Mouse (Mus musculus) retina, postnatal 1 day (tissue): ENCODE results near the gene Mif4gd.
A peak's percentile ranks its signal among the peaks of the same experiment; 100 is the strongest.

Experiments
- DNase-seq: peaks from one replicate; pipeline ENCODE4 v3.0.0-alpha.2; 2012

Mif4gd gene

DNA sequence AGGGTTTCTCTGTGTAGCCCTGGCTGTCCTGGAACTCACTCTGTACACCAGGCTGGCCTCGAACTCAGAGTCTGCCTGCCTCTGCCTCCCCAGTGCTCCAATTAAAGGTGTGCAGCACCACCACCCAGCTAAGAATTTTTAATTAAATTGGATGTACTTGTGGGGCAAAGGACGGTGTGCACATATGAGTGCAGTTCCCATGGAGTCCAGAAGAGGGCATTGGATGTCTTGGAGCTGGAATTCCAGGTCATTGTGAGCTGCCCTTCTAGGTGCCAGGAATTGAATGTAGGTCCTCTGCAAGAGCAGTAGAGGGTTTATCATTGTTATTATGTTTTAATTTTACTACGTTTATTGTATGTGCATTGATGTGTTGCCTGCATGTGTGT is 18.7 kb upstream of the Mif4gd start:
- peak; percentile 67 for DNase-seq

DNA sequence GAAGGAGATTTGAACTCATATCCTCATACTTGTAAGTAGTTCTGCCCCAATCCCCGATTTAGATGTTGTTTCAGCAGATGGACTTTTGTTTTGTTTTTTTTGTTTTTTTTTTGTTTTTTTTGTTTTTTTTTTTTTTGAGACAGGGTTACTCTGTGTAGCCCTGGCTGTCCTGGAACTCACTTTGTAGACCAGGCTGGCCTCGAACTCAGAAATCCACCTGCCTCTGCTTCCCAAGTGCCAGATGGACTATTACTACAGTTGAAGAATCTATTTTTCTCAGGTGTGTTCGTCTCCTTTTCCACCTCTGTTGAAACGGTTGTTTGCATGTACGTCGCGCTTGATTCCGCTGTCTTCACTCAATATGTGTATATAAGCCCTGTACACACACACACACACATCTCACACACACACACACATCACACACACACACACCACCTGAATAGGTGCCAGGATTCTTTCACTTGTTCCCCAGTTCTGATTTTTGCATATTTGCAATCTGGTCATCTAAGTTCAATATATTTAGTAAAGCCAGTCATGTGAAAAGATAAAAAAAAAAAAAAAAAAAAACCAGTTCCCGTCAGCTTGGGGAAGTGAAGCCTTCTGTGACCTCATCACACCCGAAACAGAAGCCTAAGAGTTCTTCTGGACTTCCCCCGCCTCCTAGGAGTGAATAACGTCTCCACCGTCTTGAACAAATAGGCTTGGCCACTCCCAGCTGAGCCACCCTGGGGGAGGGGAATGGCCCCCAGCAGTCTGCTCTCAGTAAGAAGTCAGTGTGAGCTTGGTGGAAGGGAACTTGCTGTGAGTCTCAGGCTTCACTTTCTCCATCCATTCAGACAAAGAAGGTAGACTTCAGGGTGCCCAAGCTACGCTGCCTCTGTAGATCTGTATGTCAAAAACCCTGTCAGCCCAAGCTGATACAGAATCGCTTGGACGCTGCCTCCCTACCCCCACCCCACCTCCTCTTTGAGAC is 18.0 kb upstream of the Mif4gd start:
- no peak for DNase-seq

DNA sequence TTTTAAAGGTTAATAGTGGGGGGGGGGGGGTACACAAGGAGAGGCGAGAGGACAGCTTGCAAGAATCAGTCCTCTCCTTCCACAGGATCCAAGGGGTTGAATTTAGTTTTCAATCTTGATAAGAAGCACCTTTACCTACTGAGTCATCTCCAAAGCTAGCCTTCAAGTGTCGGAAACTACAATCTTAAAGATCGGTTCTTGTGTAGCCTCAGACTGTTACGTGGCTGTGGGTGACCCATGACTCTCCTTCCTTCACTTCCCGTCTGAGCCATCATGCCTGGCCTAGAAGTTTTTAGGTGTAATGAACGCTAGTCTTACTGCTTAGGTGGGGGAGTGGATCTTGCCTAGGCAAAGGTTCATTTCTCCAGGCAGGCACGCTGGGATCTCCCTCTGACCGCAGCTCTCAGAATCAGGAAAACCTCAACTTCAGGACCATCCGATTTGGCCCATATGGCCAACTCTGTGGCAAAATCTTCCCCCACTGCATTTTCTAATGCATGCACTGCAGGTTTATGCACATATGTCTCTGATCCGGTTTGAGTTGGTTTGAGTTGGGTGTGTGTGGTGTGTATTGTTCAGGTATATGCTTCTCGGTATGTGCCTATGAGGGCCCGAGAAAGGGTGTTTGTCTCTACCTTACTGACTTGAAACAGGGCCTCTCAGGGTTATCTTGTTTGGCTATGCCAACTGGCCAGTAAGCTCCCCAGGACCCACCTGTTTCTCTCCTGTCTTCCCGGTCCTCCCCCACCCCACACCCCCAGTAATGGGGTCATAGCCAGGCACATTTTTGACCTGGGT is 17.2 kb upstream of the Mif4gd start:
- DNase-seq, result no peak

DNA sequence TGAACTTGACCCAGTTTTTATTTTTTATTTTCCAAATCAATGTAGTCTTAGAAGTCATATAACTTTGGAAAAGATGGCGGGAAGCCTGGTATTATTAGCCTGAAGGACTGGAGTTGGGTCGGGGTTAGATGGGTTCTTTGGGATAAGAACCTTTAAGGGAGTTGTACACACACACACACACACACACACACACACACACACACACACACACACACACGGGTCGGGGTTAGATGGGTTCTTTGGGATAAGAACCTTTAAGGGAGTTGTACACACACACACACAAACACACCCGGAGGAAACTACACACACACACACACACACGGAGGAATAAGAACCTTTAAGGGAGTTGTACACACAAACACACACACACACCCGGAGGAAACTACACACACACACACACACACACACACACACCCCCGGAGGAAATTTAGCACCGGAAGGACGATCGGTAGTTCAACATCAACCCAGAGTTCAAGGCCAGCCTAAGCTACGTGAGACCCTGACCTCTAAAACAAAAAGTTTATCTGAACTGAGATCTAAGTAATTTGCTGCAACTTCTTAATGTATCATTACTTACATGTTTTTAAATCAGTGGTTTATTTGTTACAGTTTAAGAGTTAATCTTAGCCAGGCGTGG is 15.8 kb upstream of the Mif4gd start:
- no peak for DNase-seq

DNA sequence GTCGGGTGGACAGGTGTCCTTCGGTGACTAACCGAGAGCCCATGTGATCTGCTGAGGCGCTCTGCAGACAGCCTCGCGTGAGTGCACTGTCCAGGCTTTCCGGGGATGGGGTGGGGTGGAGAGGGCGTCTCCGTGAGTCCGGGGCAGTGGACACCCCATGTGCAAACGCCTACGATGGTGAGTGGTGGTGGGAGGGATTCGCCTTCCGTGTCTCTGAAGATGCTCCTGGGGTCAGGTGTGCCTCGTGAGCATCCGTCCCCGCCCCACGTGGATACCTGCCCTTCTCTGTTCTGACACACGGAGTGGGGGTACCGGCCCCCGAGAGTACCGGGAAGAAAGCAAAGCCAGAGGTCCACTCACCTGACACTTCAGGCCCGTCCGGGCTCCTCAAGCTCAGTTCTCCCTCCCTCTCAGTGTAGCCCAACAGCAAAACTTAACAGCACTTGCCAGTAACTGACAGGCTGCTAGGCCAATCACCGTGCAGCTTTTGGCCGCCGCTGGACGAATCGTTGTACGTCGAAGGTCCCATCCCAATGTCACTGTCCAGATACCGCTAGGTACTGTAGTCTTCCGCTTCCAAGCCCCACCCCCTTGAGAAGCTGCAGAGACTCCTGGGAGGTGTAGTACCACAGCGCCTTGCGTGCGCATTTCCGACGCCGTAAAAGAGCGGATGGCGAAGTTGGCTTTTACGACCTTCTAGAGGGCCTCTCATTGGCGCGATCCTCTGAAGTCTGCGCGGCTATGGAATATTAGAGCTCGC is 15.1 kb upstream of the Mif4gd start, which contains the start of gene Slc25a19:
Gene Slc25a19, minus strand, starts transcription at position 591 of the 760 bp plus-strand sequence.
- peak; percentile 100 for DNase-seq

DNA sequence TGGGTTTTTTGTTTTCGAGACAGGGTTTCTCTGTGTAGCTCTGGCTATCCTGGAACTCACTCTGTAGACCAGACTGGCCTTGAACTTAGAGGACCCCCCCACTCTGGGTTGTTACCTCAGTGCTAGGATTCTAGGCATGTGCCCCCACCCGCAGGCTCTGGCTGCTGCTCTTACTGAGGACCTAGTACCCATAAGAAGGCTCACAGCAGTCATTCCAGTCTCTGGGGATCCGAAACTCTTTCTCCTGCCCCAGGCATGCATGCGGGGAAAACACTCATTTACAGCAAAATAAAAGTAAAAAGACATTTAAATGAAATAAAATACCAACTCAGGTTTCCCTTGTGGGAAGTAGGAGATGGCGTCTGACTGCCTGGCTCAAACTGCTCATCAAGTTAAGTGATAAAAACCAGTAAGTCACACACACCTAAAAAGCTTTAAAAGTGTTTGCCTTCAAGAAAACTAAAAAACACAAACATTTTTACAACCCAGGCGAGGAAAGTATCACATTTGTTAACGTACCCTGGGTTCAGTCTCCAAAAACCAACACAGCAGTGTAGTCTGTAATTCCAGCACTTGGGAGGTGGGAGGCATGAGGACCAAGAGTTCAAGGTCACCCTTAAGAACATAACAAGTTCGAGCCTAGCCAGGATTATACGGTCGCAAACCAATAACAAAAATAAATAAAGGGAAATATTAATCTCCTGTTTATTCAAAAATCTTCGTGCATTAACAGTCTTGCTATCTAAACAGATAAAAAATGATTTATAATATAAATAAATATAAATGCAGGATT is 14.3 kb upstream of the Mif4gd start:
- DNase-seq, result no peak

DNA sequence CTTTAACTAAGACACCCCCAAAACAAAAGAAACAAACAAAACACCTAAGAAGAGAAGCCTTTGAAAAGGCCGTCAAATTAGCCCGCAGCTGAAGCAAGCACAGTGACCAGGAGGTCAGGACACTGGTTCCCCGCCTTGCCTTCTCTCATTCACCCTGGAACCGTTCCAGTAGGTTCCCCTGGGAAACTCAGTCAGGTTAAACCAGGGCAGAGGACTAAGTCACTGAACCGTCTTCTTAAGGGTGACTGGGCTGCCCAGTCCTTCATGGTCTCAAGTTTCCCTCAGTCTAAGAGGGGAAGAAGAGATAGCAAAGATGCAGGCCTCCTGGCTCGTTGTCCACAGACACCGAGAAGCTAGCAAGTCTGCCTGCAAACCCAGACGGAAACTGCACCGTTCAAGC is 13.1 kb upstream of the Mif4gd start:
- DNase-seq, result no peak

DNA sequence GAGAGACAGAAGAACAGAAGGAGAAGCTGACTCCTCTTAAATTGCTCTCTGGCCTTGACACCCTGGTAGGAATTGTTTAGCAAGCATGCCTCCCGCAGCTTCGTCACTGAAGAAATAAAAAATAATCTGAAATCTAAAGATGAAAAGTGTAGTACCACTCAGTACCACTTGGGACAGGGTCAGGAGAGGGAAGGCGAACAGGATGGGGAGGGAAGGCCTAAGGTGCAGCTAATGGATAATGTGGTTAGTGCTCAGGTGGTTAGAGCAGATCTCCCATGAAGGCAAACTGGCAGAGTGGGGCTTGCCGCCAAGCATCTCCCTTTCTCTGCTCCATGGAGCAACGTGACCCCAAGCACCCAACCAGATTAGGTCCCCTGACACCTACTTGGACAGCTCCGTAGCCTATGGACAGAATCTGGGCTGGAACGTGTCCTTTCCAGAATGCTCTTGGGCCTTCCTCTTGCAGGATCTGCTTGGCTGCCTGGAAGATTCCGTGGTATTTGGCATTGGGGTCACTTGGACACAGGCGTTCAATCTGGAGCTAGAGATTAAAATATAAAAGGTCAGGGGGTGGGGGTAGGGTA is 10.8 kb upstream of the Mif4gd start:
- peak; percentile 36 for DNase-seq

DNA sequence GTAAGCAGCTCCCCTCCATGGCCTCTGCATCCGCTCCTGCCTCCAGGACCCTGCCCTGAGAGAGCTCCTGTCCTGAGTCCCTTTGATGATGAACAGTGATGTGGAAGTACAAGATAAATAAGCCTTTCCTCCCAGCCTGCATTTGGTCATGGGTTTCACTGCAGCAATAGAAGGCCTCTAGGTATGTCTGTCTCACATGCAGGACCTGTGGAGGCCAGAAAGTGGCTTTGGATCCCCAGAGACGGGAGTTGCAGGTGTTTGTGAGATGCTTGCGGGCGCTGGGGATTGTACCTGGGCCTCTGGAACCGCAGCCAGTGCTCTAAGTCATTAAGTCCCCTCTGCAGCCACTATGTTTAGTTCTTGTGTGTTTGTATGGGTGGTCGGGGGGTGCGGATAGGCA is 7.2 kb upstream of the Mif4gd start:
- DNase-seq, result no peak

DNA sequence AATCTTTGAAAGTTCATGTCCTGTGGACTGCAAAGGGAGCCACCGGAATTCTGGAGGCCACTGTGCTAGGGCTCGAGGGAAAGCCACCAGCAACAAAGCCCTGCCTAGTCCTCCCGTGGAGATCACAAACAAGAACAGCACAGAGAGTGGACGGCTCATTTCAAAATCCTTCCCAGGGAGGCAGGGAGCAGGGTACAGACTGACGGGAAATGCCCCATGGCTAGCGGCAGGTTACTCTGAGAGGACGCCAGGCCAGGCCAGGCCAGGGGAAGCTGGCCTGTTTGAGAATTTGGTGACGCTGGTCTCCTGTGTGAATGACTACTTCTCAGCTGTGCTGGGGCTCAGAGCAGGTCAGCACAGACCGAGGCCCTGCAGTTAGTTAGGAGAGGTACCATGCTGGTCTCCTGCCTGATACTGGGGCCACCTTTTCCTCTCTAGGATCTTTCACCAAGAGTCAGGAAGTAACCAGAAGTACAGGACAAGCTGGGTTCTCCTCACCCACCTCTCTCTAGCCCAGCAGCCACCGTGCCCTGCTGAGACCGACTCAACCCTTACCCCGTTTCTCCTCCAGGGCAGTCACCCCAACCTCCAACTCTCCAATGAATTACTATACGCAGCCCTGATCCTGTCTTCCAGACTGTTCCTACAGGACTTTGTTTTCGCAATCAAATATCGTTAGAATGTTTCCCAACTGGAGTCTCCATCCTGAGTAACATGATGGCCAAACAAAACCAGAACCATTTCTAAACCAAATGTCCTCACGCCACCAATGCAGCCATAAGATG is 6.2 kb upstream of the Mif4gd start:
- no peak for DNase-seq

DNA sequence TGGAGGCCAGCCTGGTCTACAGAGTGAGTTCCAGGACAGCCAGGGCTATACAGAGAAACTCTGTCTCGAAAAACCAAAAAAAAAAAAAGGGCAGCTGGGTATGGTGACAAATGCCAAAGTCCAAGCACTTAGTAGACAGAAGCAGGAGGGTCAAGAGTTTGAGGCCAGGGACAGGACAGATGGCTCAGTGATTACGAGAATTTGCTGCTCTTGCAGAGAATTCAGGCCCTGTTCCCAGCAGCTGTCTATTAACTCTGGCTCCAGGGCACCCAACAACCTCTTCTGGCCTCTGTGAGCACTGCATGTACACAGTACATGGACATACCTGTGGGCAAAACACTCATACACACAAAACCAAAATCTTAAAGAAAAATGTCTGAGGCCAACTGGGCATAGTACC is 5.2 kb upstream of the Mif4gd start:
- no peak for DNase-seq

DNA sequence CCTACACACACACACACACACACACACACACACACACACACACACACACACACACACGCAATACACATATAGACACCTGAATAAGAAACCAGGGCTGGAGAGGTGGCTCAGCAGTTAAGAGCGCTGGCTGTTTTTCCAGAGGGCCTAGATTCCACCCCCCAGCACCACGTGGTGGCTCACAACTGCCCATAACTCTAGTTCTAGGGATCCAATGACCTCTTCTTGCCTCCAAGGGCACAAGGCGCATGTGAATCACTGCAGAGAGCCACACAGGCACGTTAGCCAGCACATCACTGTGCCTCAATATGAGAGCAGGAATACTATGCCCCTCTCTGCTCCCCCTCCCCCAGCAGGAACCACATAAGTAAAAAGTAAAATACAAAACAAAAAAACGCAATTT is 4.1 kb upstream of the Mif4gd start:
- no peak for DNase-seq

DNA sequence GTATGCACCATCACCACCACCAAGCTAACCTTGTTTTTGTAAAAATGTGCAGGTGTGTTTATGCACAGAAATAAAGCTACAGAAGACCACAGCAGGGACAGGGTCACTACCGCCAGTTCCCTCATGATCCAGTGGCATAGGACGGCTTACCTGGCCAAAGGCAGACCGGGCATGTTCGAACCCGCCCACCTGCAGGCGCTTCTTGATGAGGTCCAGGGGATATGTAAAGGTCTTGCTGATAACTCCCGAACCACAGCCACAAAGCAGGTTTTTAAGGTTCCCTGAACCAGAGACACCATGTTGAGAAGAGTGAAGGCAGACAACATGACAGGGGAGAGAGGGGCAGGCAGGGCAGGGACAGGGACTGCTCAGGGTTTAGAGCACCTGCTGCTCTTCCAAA is 3.6 kb upstream of the Mif4gd start:
- DNase-seq, result no peak

DNA sequence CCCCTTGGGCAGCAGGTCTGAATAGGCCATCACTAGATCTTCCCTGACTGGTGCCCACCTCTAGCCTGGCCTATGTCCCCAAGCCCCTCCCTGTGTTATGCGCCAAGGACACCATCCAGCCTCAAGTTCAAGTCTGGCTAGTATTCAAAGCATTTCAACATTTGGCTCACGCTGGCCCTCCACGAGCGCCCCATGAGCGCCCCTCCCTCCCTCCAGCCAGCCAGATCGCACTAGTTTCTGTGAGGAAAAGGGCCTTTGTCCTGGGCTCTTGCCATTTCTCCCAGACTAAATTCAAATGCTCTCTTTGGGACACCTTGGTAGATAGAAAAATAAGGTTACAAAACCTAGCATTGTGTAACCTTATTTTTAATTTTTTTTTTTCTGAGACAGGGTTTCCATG is 3.1 kb upstream of the Mif4gd start:
- no peak for DNase-seq

DNA sequence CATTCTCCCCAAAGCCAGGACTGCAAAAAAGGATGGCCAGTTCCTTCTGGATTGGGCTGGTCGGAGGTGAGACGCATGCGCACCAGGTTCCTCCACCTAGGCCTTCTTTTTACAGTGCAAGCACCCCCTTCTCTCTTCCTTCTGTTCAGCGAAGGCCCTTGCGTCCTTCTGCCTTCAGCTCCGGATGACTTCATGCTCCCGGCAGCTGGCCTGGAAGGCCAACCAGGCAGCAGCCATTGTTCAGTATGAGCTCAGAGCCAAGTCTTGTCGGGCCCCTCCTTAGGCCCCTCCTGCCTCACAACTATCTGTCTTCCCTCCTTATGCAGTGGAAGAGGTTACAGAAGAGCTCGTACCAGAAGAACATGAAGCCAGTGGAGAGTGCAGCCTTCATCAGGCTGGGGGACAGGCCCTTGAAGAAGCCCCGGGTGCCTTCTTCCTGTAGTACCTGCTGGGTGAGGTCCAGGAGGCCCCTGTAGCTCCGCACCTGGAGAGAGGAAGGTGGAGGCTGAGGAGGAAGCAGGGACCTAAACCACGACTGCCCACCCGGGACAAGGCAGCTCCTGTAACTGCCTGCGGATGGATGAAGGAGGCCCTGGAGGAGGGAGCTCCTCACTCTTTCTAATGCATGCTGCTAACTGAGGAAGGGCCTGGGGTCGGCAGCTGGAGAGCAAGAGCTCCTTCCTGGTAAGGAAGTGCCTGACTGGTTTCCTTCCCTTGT is 2.5 kb upstream of the Mif4gd start:
- no peak for DNase-seq

DNA sequence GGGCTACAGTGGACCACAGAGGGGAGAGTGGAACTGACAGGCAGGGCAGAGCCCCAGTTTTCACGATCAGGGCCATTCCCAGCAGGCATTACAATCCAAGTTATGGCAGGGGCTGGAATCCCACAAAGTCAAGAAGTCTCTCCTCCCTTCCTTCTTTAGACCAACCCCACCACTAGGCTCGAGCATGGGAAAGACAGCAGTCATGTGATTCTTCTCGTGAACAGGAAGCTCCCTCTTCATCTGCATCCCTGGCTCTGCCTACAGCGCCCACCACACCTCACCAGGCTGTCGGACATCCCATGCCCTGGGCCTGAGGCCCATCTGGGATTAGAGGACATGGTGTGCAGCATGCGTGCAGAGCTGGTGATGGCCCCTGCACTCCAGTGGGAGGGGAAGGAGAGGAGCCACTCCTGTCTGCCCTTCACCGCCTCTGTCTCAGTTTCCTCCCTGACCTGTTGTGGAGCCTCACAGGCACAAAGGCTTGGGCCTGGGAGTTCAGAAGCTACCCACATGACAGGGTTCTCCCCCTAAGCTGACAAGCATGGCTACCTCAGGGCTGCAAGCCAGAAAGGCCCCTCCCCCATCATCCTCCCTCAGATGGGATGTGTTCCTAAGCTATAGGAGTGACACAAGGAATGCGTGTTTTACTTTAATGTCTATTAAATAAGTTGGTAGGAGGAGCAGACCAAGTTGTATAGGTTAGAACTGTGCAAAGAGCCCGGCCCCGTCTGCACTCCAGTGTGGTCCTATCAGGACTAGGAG is 1.8 kb upstream of the Mif4gd start:
- no peak for DNase-seq

DNA sequence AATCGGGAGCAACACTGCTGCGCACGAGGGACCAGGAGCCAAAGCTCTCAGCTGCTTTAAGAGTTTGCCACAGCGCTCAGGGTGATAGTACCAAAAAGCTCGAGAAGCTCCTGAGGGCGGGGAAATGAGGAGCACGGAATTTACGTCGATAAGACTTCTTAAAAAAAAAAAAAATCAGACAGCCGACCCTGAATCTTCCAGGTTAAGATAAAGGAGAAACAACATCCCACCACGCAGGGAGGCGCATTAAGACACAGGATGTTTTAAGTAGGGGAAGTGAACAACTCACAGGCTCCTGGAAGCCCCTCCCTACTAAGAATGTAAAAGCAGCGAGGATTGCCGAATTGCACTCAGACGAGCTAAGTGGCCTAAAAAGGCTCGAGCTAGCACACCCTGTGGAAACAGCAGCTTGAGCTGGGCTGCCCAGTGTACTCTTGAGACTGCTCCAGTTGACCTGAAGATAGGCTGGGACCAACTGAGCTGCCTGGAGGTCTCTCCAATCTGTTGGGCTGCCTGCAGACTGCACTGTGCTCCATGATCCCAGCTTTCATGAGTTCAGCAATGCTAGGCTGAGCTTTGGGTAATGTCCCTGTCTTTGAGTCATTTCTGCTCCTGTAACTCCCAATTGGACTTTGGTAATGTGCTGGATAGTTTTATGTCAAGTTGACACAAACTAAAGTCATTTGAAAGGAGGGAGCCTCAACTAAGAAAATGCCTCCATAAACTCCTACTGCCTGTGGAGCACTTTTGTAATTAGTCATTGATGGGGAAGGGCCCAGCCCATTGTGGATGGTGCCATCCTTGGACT is 573 bp upstream of the Mif4gd start:
- peak; percentile 22 for DNase-seq

DNA sequence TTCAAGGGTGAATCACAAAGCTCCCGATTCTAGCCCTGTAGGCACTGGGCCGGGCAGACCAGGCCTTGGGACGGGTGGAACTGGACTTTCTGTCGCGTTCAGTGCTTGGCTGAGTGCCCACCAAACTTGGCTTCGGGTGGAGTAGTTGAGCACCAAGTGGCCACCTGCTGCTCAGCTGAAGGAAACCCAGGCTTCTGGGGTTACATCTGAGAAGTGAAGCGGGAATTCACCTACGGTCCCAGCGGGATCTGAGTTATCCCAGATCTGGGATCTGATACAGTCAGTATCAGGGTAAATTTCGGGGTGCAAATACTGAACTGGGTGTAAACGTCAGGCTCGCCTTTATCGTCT is 735 bp downstream of the Mif4gd start:
- DNase-seq, result peak; percentile 69
